Mouse (Mus musculus): ENCODE measurements around the gene Lsm12.

Gene Lsm12

GRCm38 (mm10) chr11:102216886-102217240 is 31.8 kb upstream of the Lsm12 start:
- peak; percentile 64 for DNase-seq (ENCODE audit: low read depth, low spot score)

- DNase-seq (ENCODE audit: low read depth, low spot score) = peak; percentile 90
Measured at GRCm38 (mm10) chr11:102216056-102216885, 31.2 kb upstream of the Lsm12 start.

- DNase-seq (ENCODE audit: low read depth, low spot score) = peak; percentile 45
Measured at GRCm38 (mm10) chr11:102215511-102215910, 30.4 kb upstream of the Lsm12 start.

GRCm38 (mm10) chr11:102214430-102215156 is 29.5 kb upstream of the Lsm12 start:
- no peak for DNase-seq (ENCODE audit: low read depth, low spot score)

- no peak for DNase-seq (ENCODE audit: low read depth, low spot score)
Measured at GRCm38 (mm10) chr11:102211936-102212341, 26.8 kb upstream of the Lsm12 start.

GRCm38 (mm10) chr11:102211011-102211410 is 25.9 kb upstream of the Lsm12 start:
- DNase-seq (ENCODE audit: low read depth, low spot score) = no peak

- no peak for DNase-seq (ENCODE audit: low read depth, low spot score)
Measured at GRCm38 (mm10) chr11:102210185-102210584, 25.1 kb upstream of the Lsm12 start.

GRCm38 (mm10) chr11:102209742-102210141 is 24.6 kb upstream of the Lsm12 start:
- DNase-seq (ENCODE audit: low read depth, low spot score) = peak; percentile 65

GRCm38 (mm10) chr11:102208846-102209245 is 23.8 kb upstream of the Lsm12 start:
- DNase-seq (ENCODE audit: low read depth, low spot score) = peak; percentile 87

GRCm38 (mm10) chr11:102207825-102208777 is 23.0 kb upstream of the Lsm12 start:
- DNase-seq (ENCODE audit: low read depth, low spot score) = no peak

GRCm38 (mm10) chr11:102206481-102206880 is 21.4 kb upstream of the Lsm12 start:
- DNase-seq (ENCODE audit: low read depth, low spot score) = no peak

- peak; percentile 86 for DNase-seq (ENCODE audit: low read depth, low spot score)
Measured at GRCm38 (mm10) chr11:102201408-102201821, 16.3 kb upstream of the Lsm12 start.

GRCm38 (mm10) chr11:102199856-102200255 is 14.8 kb upstream of the Lsm12 start:
- no peak for DNase-seq (ENCODE audit: low read depth, low spot score)

- DNase-seq (ENCODE audit: low read depth, low spot score) = no peak
Measured at GRCm38 (mm10) chr11:102198245-102198644, 13.1 kb upstream of the Lsm12 start.

- DNase-seq (ENCODE audit: low read depth, low spot score) = no peak
Measured at GRCm38 (mm10) chr11:102196018-102196797, 11.1 kb upstream of the Lsm12 start.

GRCm38 (mm10) chr11:102193657-102194440 is 8.8 kb upstream of the Lsm12 start:
- no peak for DNase-seq (ENCODE audit: low read depth, low spot score)

- DNase-seq (ENCODE audit: low read depth, low spot score) = no peak
Measured at GRCm38 (mm10) chr11:102190848-102191247, 5.8 kb upstream of the Lsm12 start.

- peak; percentile 43 for DNase-seq (ENCODE audit: low read depth, low spot score)
Measured at GRCm38 (mm10) chr11:102189461-102190436, 4.7 kb upstream of the Lsm12 start, which contains the start of gene G6pc3. TSS of gene G6pc3 (plus strand) at chr11:102189620.

- DNase-seq (ENCODE audit: low read depth, low spot score) = no peak
Measured at GRCm38 (mm10) chr11:102188980-102189379, 3.9 kb upstream of the Lsm12 start.

Measured in 3T3-L1 (cell line).